ENCODE assay signal across 7 mouse cellular contexts in genomic region chr11:95145851-95146403, GRCm38 (mm10). TPM values are rescaled to one million over a fixed set of nuclear protein-coding genes. Genes with fewer than 3 reads are reported as not detected.
DNase-seq lines count a peak whose midpoint lies in the region; ATAC-seq and TF ChIP-seq lines count a peak whose summit lies in the region.

TSS of gene Dlx4 (minus strand) at chr11:95146263.

- no peaks in the 10 kb centered on the region for H3K9me3 ChIP-seq in heart, postnatal 0 days (replicated peaks; ENCODE audit: control insufficient read depth, low read length)
- H3K9me3 ChIP-seq in liver, embryonic 12.5 days (replicated peaks) = no peaks in the 10 kb centered on the region

- H3K36me3 ChIP-seq in heart, postnatal 0 days (replicated peaks; ENCODE audit: control insufficient read depth, insufficient read depth, low read length) = no peaks in the 10 kb centered on the region
- no peaks in the 10 kb centered on the region for H3K36me3 ChIP-seq in liver, embryonic 12.5 days

- H3K4me1 ChIP-seq in heart, postnatal 0 days (ENCODE audit: control insufficient read depth, insufficient read depth) = peaks cover 15% of the 10 kb centered on the region
- peaks cover 20% of the 10 kb centered on the region for H3K4me1 ChIP-seq in liver, embryonic 12.5 days

- DNase-seq in B cell, adult 2 months = peak; percentile 25 to 32
- DNase-seq in embryo, embryonic 11 days = peak; percentile 62
- no peak for DNase-seq in heart, postnatal 0 days (ENCODE audit: low spot score)
- DNase-seq in neural tube, embryonic 10.5 days (ENCODE audit: extremely low spot score, low spot score) = peak; percentile 63
- no peak for DNase-seq in frontal cortex, postnatal 10 days (ENCODE audit: low spot score in 2 of 2)

- peak within 1 kb of the TSS; percentile 68 for H3K4me2 ChIP-seq in heart, postnatal 0 days (ENCODE audit: low read depth, low read length)
- H3K4me2 ChIP-seq in liver, embryonic 12.5 days = peak within 1 kb of the TSS; percentile 70

- H3K27me3 ChIP-seq in heart, postnatal 0 days (ENCODE audit: control insufficient read depth, insufficient read depth, low read length) = peaks cover 100% of the 10 kb centered on the region
- H3K27me3 ChIP-seq in liver, embryonic 12.5 days (replicated peaks) = peaks cover 100% of the 10 kb centered on the region

- TF ChIP-seq EP300 in heart, postnatal 0 days (IDR thresholded peaks at IDR 0.05; ENCODE audit: low read depth) = no peak

- H3K27ac ChIP-seq in heart, postnatal 0 days (ENCODE audit: low read depth) = no peak within 1 kb of the TSS
- H3K27ac ChIP-seq in liver, embryonic 12.5 days = no peak within 1 kb of the TSS

- peak within 1 kb of the TSS; percentile 52 for H3K4me3 ChIP-seq in heart, postnatal 0 days (ENCODE audit: low read depth, low read length)
- H3K4me3 ChIP-seq in liver, embryonic 12.5 days = peak within 1 kb of the TSS; percentile 52

- peak; percentile 51 for ATAC-seq in CD4-positive, CD25-positive, alpha-beta regulatory T cell, adult 4 months
- peak; percentile 39; the same call in 1 of the 2 replicates for ATAC-seq in heart, postnatal 0 days (ENCODE audit: insufficient read depth, low read depth)
- no peak for ATAC-seq in liver, embryonic 12.5 days

- no peak for TF ChIP-seq CTCF in heart, postnatal 0 days (IDR thresholded peaks at IDR 0.05; ENCODE audit: low read depth)

- under 1% methylated on average over 48 of the region's 48 CpGs for WGBS in heart, postnatal 0 days
- WGBS in liver, embryonic 12.5 days (ENCODE audit: insufficient replicate concordance) = under 1% methylated on average over 48 of the region's 48 CpGs

- no peak within 1 kb of the TSS for H3K9ac ChIP-seq in heart, postnatal 0 days (replicated peaks; ENCODE audit: low read depth, low read length)
- peak within 1 kb of the TSS; percentile 17; the same call in 1 of the 2 replicates for H3K9ac ChIP-seq in liver, embryonic 12.5 days

RNA-seq across cellular contexts. Expression of gene Dlx4, which starts in this region (rescaled TPM):
- polyA plus RNA-seq in CD4-positive, CD25-positive, alpha-beta regulatory T cell, adult 4 months (2017; shearing (Covaris generic)) = not detected
- 0.31 TPM in 1 of 2 replicates, not detected in the other for total RNA-seq in heart, postnatal 0 days (2014; rRNA removed; ENCODE audit: low replicate concordance)
- polyA plus RNA-seq in heart, postnatal 0 days (2015; fragmentation: Nextera tagmentation; extraction: Ambion mirVana) = 0.05 and 0.11 TPM in 2 replicates
- polyA plus RNA-seq in liver, embryonic 12.5 days (2016; fragmentation: Nextera tagmentation; extraction: Ambion mirVana) = 0.06 TPM in 1 of 2 replicates, not detected in the other

Comparison
In these comparisons a context has a peak if more than half of its experiments do, and no peak if none do; other contexts are left out.
1. Peak in ATAC-seq in CD4-positive, CD25-positive, alpha-beta regulatory T cell, adult 4 months; RNA of the gene not detected or under 1 TPM.
2. Peak in ATAC-seq, H3K4me3 ChIP-seq and H3K4me2 ChIP-seq in heart, postnatal 0 days; RNA of the gene not detected or under 1 TPM.
3. DNase-seq: peak in B cell, adult 2 months (2 of 2), embryo, embryonic 11 days (single experiment) and neural tube, embryonic 10.5 days (single experiment); none in heart, postnatal 0 days (single experiment) and frontal cortex, postnatal 10 days (0 of 2).